Mouse (Mus musculus) MEL (cell line): ENCODE measurements around the gene Exph5.

Experiments
- CHD2 ChIP-seq: IDR thresholded peaks from 2 replicates; pipeline ENCODE4 v1.6.1; 2011; ENCODE audit warnings: low read length, improper control_type of control experiment
- CTCF ChIP-seq, 3 experiments: IDR thresholded peaks in 2 of 3; conservative IDR thresholded peaks in 1 of 3; 2 replicates each; pipeline ENCODE4 v1.5.1; 2011 to 2012; ENCODE audit warnings: low read length in 3 of 3, low read depth in 2 of 3, mild to moderate bottlenecking in 2 of 3, improper control_type of control experiment in 1 of 3, inconsistent platforms in 1 of 3, mixed read lengths in 1 of 3, moderate library complexity in 1 of 3; ENCODE audit not compliant: control insufficient read depth in 1 of 3, insufficient read depth in 1 of 3, poor library complexity in 1 of 3, severe bottlenecking in 1 of 3
- ETS1 ChIP-seq: IDR thresholded peaks from 2 replicates; pipeline ENCODE4 v1.6.1; 2012; ENCODE audit warnings: low read depth, mild to moderate bottlenecking, inconsistent platforms, low read length, improper control_type of control experiment, moderate library complexity
- MAZ ChIP-seq: IDR thresholded peaks from 2 replicates; pipeline ENCODE4 v1.6.1; 2012; ENCODE audit warnings: low read depth, mild to moderate bottlenecking, inconsistent platforms, low read length, improper control_type of control experiment
- MEF2A ChIP-seq: IDR thresholded peaks from 2 replicates; pipeline ENCODE4 v1.6.1; 2014; ENCODE audit warnings: low read depth, mild to moderate bottlenecking, inconsistent platforms, low read length, improper control_type of control experiment; ENCODE audit not compliant: poor library complexity, insufficient replicate concordance, severe bottlenecking; ENCODE audit errors: extremely low read depth
- MYC ChIP-seq: IDR thresholded peaks from 2 replicates; pipeline ENCODE4 v1.6.1; 2011; ENCODE audit warnings: low read depth, mild to moderate bottlenecking, low read length, improper control_type of control experiment, moderate library complexity
- NRF1 ChIP-seq: IDR thresholded peaks from 2 replicates; pipeline ENCODE4 v1.6.1; 2014; ENCODE audit warnings: low read depth, mild to moderate bottlenecking, inconsistent platforms, low read length, improper control_type of control experiment, moderate library complexity; ENCODE audit not compliant: poor library complexity, insufficient read depth, severe bottlenecking
- POLR2A ChIP-seq, 2 experiments: IDR thresholded peaks; 2 replicates each; pipeline ENCODE4 v1.6.1; 2011 to 2012; ENCODE audit warnings: low read length in 2 of 2, mild to moderate bottlenecking in 2 of 2, control low read depth in 1 of 2, improper control_type of control experiment in 1 of 2, low read depth in 1 of 2, moderate library complexity in 1 of 2; ENCODE audit not compliant: control insufficient read depth in 1 of 2, insufficient read depth in 1 of 2, poor library complexity in 1 of 2
- POLR2AphosphoS2 ChIP-seq: IDR thresholded peaks from 2 replicates; pipeline ENCODE4 v1.6.1; 2011; ENCODE audit warnings: low read length, improper control_type of control experiment
- POLR2AphosphoS5 ChIP-seq: IDR thresholded peaks from 2 replicates; pipeline ENCODE4 v1.6.1; 2012; ENCODE audit warnings: low read depth, borderline replicate concordance, mild to moderate bottlenecking, inconsistent platforms, low read length, moderate library complexity, mixed read lengths
- TCF12 ChIP-seq: IDR thresholded peaks from 2 replicates; pipeline ENCODE4 v1.6.1; 2014; ENCODE audit warnings: low read depth, mild to moderate bottlenecking, inconsistent platforms, low read length, improper control_type of control experiment, moderate library complexity

DNA sequence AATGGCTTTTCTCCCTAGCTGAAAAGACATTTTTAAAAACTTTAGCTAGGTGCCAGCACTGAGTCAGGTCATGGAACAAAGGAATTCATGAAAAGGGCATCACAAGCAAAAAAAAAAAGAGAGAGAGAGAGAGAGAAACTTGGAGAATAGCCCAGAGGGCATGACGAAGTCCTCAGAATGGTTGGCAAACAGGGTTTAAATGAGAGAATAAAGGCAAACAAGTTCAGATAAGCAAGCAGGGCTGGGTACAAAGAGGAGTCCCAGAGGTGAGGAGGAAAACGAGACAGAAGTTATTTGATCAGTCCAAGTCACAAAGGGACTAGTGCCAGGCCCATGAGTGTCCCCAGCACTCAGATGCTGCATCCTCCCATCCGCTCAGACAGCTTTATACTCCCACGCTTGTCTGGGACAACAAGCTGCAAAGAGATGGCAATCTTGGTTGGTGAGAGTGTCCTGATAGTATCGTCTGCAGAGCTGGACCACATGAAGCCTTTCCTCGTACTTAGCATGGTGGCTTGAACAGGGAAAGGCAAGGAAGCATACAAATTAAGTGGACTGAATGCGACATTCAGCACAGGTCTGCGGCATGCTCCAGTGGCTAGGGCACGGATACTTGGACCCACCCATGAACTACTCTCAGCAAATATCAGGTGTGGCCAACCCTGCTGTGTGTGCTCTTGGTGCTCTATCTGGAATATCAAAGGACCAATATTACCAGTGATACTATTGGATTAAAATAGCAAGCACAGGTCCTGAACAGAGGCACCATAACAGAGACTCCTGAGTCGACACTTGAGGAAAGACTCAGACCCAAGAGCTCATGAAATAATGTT, 22.2 kb downstream of the Exph5 start:
- TF ChIP-seq POLR2A (IDR thresholded peaks at IDR 0.05; ENCODE audit: control insufficient read depth in 1 of 2, insufficient read depth in 1 of 2, low read depth in 1 of 2, low read length in 2 of 2, poor library complexity in 1 of 2) (no peak), MEF2A (no peak), CTCF (IDR thresholded peaks at IDR 0.05 in 2 of 3, conservative IDR thresholded peaks at IDR 0.05 in 1 of 3; ENCODE audit: control insufficient read depth in 1 of 3, insufficient read depth in 1 of 3, low read depth in 2 of 3, low read length in 3 of 3, poor library complexity in 1 of 3, severe bottlenecking in 1 of 3) (no peak), NRF1 (no peak), MYC (no peak), ETS1 (no peak), MAZ (no peak), POLR2AphosphoS2 (no peak), CHD2 (no peak), POLR2AphosphoS5 (no peak), TCF12 (no peak)
